Mouse (Mus musculus): ENCODE data around the gene Gpr108. TPM values are rescaled to one million over a fixed set of nuclear protein-coding genes. Genes with fewer than 3 reads are reported as not detected.

The Gpr108 gene
- polyA plus RNA-seq, 1 experiment: 36.7 TPM

DNA sequence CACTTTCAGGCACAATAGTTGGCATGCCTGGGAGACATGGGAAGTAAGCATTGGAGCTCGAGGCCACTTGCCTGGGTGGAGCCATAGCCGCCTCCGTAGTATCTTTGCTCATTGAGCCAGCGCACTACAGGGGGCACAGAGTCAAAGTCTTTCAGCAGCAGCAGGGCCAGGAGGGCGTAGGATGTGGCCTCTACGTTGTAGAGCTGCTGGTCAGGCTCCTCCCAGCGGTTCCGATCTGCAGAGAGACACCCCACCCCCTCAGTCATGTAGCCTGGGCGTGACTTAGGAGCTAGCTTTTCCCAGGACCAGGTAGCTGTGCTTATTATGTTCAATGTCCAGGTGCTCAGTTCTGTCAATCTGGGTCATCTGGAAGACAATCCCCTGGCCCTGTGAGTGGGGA is 36.7 kb downstream of the Gpr108 start:
- Histone ChIP-seq H3K27ac (ENCODE audit: insufficient read depth, low read depth, low read length) (no peak overlapping the region), H3K4me1 (ENCODE audit: control insufficient read depth, insufficient read depth, low read length) (peaks cover 4% of the 10 kb centered on the region; the same call in 1 of the 2 replicates), H3K36me3 (ENCODE audit: control insufficient read depth, insufficient read depth, low read length) (no peaks in the 10 kb centered on the region), H3K27me3 (replicated peaks; ENCODE audit: control insufficient read depth, insufficient read depth, low read length) (no peaks in the 10 kb centered on the region), H3K4me3 (ENCODE audit: insufficient read depth, low read depth, low read length) (no peak overlapping the region)
- no peak for DNase-seq
- TF ChIP-seq POLR2A (IDR thresholded peaks at IDR 0.05; ENCODE audit: low read depth, low read length) (no peak), CTCF (conservative IDR thresholded peaks at IDR 0.05; ENCODE audit: insufficient read depth, insufficient read length, low read depth, low read length) (no peak)
- 61% methylated on average over 9 of the region's 9 CpGs for WGBS

DNA sequence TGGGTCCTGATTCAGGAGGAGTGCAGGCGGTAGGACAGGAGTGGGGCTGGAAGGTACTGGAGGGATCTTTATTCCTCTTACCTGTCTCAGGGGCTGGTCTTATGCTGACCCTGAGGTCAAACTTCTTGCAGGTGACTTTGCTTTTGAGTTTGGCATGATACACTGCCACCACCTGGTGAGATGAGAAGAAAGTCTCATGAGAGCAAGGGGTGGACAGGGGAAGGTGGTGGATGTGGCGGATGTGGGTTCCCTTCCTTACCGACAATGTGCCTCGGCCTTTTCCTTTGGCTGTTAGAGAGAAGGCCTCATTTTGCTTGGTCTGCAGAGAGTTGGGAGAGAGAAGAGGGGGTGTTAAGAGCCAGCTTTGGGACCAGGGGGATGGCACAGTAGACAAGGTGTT is 38.9 kb downstream of the Gpr108 start:
- no peaks in the 10 kb centered on the region for H3K27me3 ChIP-seq (replicated peaks; ENCODE audit: control insufficient read depth, insufficient read depth, low read length)
- H3K27ac ChIP-seq (ENCODE audit: insufficient read depth, low read depth, low read length): no peak overlapping the region
- peak; percentile 36 for DNase-seq
- no peaks in the 10 kb centered on the region for H3K36me3 ChIP-seq (ENCODE audit: control insufficient read depth, insufficient read depth, low read length)
- no peak overlapping the region for H3K4me3 ChIP-seq (ENCODE audit: insufficient read depth, low read depth, low read length)
- H3K4me1 ChIP-seq (ENCODE audit: control insufficient read depth, insufficient read depth, low read length): peaks cover 4% of the 10 kb centered on the region; the same call in 1 of the 2 replicates
- TF ChIP-seq POLR2A (IDR thresholded peaks at IDR 0.05; ENCODE audit: low read depth, low read length): no peak
- peak; percentile 53 for TF ChIP-seq CTCF (conservative IDR thresholded peaks at IDR 0.05; ENCODE audit: insufficient read depth, insufficient read length, low read depth, low read length)
- WGBS: 58% methylated on average over 4 of the region's 4 CpGs

- peak; percentile 84 for DNase-seq
- TF ChIP-seq POLR2A (IDR thresholded peaks at IDR 0.05; ENCODE audit: low read depth, low read length) (no peak), CTCF (conservative IDR thresholded peaks at IDR 0.05; ENCODE audit: insufficient read depth, insufficient read length, low read depth, low read length) (no peak)
- Histone ChIP-seq H3K27ac (ENCODE audit: insufficient read depth, low read depth, low read length) (no peak overlapping the region), H3K27me3 (replicated peaks; ENCODE audit: control insufficient read depth, insufficient read depth, low read length) (no peaks in the 10 kb centered on the region), H3K36me3 (ENCODE audit: control insufficient read depth, insufficient read depth, low read length) (no peaks in the 10 kb centered on the region), H3K4me1 (ENCODE audit: control insufficient read depth, insufficient read depth, low read length) (peaks cover 4% of the 10 kb centered on the region; the same call in 1 of the 2 replicates), H3K4me3 (ENCODE audit: insufficient read depth, low read depth, low read length) (no peak overlapping the region)
- 43% methylated on average over 3 of the region's 3 CpGs for WGBS
Observed at GRCm38 (mm10) chr17:57207938-57208337, 40.3 kb downstream of the Gpr108 start.

DNA sequence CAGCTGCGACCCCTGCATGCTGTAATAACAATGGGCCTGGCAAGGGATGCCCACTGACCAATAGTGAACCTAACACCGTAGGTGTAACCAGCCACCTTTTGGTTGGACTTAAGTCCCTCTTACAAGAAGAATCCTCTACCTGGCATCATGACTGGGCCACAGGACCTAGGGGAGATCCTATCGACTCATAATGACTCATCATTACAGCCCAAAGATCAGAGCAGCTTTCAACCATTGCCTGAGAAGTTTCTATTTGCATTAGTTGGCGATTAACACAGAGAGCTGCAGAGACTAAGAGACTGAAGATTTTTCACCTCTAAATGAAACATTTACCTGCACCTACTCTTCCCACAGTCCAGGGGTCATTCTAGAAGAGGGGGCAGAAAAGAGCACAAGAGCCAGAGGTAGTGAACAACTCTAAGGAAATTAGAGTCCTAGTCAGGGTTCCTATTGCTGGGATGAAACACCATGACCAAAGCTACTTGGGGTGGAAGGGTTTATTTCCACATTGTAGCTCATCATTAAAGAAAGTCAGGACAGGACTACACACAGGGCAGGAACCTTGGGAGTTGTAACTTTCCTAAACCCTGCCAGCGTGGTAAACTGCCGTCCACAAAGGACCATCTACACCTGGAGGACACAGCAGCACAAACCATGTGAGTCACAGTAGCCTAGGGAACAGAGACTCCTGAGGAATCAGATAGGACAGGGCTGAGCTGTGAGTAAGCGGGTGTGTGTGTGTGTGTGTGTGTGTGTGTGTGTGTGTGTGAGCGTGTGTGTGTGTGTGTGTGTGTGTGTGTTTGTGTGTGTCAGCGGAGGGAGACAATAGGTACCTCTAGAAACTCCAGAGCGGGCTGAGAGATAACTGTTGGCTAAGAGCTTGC is 46.2 kb downstream of the Gpr108 start:
- H3K27me3 ChIP-seq (replicated peaks; ENCODE audit: control insufficient read depth, insufficient read depth, low read length): no peaks in the 10 kb centered on the region
- 61% methylated on average over 10 of the region's 10 CpGs for WGBS
- no peaks in the 10 kb centered on the region for H3K36me3 ChIP-seq (ENCODE audit: control insufficient read depth, insufficient read depth, low read length)
- H3K4me1 ChIP-seq (ENCODE audit: control insufficient read depth, insufficient read depth, low read length): peaks cover 3% of the 10 kb centered on the region; the same call in 1 of the 2 replicates
- no peak for TF ChIP-seq CTCF (conservative IDR thresholded peaks at IDR 0.05; ENCODE audit: insufficient read depth, insufficient read length, low read depth, low read length)
- DNase-seq: peak; percentile 52
- H3K27ac ChIP-seq (ENCODE audit: insufficient read depth, low read depth, low read length): peak overlapping the region; percentile 42
- H3K4me3 ChIP-seq (ENCODE audit: insufficient read depth, low read depth, low read length): no peak overlapping the region

- Histone ChIP-seq H3K27ac (ENCODE audit: insufficient read depth, low read depth, low read length) (no peak overlapping the region), H3K27me3 (replicated peaks; ENCODE audit: control insufficient read depth, insufficient read depth, low read length) (no peaks in the 10 kb centered on the region), H3K4me3 (ENCODE audit: insufficient read depth, low read depth, low read length) (no peak overlapping the region), H3K36me3 (ENCODE audit: control insufficient read depth, insufficient read depth, low read length) (no peaks in the 10 kb centered on the region), H3K4me1 (ENCODE audit: control insufficient read depth, insufficient read depth, low read length) (peaks cover 3% of the 10 kb centered on the region; the same call in 1 of the 2 replicates)
- DNase-seq: no peak
- no peak for TF ChIP-seq CTCF (conservative IDR thresholded peaks at IDR 0.05; ENCODE audit: insufficient read depth, insufficient read length, low read depth, low read length)
- no peak for TF ChIP-seq POLR2A (IDR thresholded peaks at IDR 0.05; ENCODE audit: low read depth, low read length)
- 78% methylated on average over 3 of the region's 3 CpGs for WGBS
Observed at GRCm38 (mm10) chr17:57198252-57198651, 50.0 kb downstream of the Gpr108 start.

DNA sequence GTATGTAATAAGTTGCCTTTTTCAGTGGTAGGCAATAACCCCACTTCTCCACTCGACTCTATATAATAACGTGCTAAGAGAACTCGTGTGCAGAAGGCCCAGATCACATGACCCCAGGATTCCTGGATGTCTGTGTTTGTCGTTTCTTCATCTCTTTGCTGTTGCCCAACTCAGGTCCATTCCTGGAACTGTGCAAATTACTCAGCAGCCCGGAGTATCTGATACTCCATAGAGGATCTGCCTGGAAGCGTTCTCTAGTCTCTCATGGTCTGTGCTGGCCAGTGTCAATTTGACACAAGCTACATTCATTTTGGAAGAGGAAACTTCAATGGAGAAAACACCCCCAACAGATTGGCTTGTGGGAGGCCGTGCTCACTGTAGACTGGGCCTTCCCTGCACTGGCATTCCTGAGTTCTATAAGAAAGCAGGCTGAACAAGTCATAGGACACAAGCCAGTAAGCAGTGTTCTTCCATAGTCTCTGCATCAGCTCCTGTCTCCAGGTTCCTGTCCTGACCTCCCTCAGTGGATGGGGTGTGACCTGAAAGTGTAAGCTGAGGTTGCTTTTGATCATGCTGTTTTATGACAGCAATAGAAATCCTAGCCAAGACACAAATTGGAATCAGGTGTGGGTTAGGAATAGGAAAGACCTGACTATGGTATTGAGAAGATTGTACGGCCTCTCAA is 52.8 kb downstream of the Gpr108 start:
- Histone ChIP-seq H3K27ac (ENCODE audit: insufficient read depth, low read depth, low read length) (no peak overlapping the region), H3K27me3 (replicated peaks; ENCODE audit: control insufficient read depth, insufficient read depth, low read length) (no peaks in the 10 kb centered on the region), H3K4me3 (ENCODE audit: insufficient read depth, low read depth, low read length) (no peak overlapping the region), H3K36me3 (ENCODE audit: control insufficient read depth, insufficient read depth, low read length) (no peaks in the 10 kb centered on the region), H3K4me1 (ENCODE audit: control insufficient read depth, insufficient read depth, low read length) (no peaks in the 10 kb centered on the region)
- no peak for DNase-seq
- 77% methylated on average over 8 of the region's 8 CpGs for WGBS
- TF ChIP-seq POLR2A (IDR thresholded peaks at IDR 0.05; ENCODE audit: low read depth, low read length) (no peak), CTCF (conservative IDR thresholded peaks at IDR 0.05; ENCODE audit: insufficient read depth, insufficient read length, low read depth, low read length) (no peak)

GRCm38 (mm10) chr17:57194771-57195170 is 53.5 kb downstream of the Gpr108 start:
- 84% methylated on average over 3 of the region's 3 CpGs for WGBS
- no peak for TF ChIP-seq POLR2A (IDR thresholded peaks at IDR 0.05; ENCODE audit: low read depth, low read length)
- TF ChIP-seq CTCF (conservative IDR thresholded peaks at IDR 0.05; ENCODE audit: insufficient read depth, insufficient read length, low read depth, low read length): no peak
- H3K4me3 ChIP-seq (ENCODE audit: insufficient read depth, low read depth, low read length): no peak overlapping the region
- no peaks in the 10 kb centered on the region for H3K4me1 ChIP-seq (ENCODE audit: control insufficient read depth, insufficient read depth, low read length)
- no peak for DNase-seq
- no peaks in the 10 kb centered on the region for H3K27me3 ChIP-seq (replicated peaks; ENCODE audit: control insufficient read depth, insufficient read depth, low read length)
- no peak overlapping the region for H3K27ac ChIP-seq (ENCODE audit: insufficient read depth, low read depth, low read length)
- no peaks in the 10 kb centered on the region for H3K36me3 ChIP-seq (ENCODE audit: control insufficient read depth, insufficient read depth, low read length)
